Mouse (Mus musculus) heart, adult 18-20 months (tissue): ENCODE data around the gene Grid1. TPM values are rescaled to one million over a fixed set of nuclear protein-coding genes. Genes with fewer than 3 reads are reported as not detected.
A peak's percentile ranks its signal among the peaks of the same experiment; 100 is the strongest.

Experiments used
- DNase-seq, 2 experiments: peaks; one replicate each; pipeline ENCODE4 v3.0.0; 2021 to 2022; ENCODE audit warnings: mixed read lengths in 1 of 2
- total RNA-seq, 2 experiments: library from RNA; stranded (reverse); gene quantifications; 2 replicates each; pipeline ENCODE4 v1.2.3; 2021

The Grid1 gene
- total RNA-seq, 2 experiments from 2014 or later, result not detected

DNA sequence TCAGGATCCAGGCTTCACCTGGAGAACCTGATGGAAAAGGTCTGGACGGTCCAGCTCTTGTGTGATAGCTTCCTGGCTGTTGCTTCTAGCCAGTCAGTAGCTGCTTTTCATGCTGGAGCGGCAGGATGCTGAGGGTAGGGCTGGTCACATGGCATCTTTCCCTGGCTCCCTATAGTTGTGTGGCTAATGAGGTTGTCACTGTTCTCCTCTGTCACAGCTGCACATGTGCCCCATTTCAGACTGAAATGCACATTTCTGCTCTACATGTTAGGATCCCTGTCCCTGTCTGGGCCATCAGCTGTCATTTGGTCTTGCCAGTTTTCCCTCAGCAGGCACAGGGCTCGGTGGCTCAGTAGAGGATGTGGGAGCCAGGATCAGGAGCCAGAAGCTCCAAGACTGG, 17.2 kb downstream of the Grid1 start:
- DNase-seq, result no peak

DNA sequence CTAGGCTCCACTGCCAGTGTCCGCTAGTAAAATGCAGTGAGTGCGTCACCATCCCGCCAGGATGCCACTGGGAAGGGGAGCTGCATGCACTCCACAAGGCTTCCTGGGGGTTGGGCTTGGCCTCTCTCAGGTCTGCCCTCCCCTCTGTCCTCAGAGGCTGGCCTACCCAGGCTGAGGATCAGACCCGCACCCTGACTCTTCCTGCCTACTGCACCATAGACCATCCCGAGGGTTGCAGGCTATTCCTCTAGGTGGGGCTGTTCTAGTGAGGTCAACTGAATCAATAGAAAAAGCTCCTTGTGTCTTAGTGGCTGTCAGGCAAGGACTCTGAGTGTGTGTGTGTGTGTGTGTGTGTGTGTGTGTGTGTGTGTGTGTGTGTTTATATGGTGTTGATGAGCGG, 19.1 kb downstream of the Grid1 start:
- no peak for DNase-seq

GRCm38 (mm10) chr14:34839898-34840297, 20.0 kb downstream of the Grid1 start:
- no peak for DNase-seq

DNA sequence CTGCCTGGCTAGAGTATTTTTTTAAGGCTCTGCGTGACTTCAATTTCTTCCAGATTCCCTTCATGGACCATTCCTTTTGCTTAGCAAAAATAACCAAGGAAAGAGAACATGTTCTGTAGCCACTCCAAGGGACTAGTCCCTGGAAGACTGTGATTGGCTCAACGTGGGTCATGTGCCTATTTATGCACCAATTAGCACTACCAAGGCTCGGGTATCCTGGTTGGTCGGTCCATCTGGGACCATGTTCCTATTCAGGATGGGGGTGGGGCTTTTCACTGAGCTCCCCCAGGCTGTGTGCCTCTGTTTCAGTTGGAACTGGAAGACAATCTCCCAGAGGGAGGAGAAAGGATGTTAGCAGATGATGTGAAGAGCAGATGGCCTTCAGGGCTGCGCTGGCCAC, 23.7 kb downstream of the Grid1 start:
- no peak for DNase-seq

GRCm38 (mm10) chr14:34844166-34844565, 24.3 kb downstream of the Grid1 start:
- DNase-seq, result no peak

GRCm38 (mm10) chr14:34846799-34847198, 26.9 kb downstream of the Grid1 start:
- no peak for DNase-seq

DNA sequence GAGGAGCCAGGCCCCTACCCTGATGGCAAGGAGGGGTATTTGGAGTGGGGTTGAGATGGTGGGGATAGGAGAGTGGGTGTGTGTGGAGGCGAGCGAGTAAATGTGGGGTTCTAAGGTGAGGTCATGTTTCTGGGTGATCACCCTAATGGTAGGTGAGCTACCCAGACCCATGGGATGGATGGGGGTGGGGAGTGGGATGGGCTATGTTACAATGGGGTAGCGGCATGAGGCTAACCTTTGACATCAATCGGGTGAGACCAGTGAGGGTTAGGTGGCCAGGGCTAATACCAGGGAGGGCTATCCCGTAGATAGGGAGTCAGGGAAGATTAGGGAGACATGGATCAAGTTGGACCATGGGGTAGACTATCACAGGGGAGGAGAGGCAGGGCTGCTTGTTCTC, 27.7 kb downstream of the Grid1 start:
- DNase-seq, result no peak

- DNase-seq, result no peak
These were observed 41.2 kb downstream of the Grid1 start for GRCm38 (mm10) chr14:34860891-34861780.

DNA sequence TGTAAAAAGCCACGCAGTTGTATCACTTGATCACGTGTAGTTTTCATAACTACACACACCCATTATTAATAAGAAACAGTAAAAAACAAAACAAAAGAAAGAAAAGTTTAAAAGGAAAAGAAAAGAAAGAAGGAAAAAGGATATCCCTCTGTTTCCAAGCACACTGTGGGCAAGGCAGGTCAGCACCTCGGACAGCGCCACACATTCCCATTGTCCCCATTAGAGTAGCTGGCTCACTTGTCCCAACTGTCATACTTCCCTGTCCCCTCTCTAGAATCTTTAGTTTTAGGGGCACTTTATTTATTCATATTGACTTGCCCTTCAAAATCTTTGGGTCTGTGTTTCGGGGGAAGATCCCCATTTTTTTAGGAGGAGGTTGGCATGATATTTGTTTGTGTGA, 47.4 kb downstream of the Grid1 start:
- DNase-seq, result peak; percentile 5 to 58

DNA sequence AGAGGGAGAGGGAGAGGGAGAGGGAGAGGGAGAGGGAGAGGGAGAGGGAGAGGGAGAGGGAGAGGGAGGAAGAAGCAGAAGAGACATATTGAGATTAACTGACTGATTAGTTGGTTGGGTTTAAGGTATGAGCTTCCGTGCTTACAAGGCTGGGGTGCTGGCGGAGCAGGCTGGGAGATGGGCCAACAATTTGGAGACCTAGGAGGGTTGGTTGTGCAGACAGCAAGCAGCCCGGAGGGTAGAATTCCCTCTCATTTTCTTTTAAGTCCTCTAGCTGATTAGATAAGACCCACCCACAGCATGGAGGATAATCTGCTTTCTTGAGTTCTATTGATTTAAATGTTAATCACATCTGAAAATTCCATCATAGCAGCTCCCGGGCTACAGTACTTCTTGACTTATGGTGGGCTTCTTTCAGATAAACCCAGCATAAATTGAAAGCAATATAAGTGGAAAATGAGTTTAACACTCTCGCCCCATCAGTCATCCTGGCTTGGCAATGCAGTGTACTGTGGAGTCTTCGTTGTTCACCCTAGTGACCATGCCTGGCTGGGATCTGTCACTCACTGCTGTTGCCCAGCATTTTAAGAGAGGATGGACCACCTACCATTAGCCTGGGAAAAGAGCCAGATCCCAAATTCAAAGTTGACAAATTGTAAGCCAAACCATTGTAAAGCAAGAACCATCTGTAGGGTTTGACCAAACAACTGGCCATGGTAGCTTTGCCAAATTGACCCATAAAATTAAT, 48.8 kb downstream of the Grid1 start:
- DNase-seq, result no peak

DNA sequence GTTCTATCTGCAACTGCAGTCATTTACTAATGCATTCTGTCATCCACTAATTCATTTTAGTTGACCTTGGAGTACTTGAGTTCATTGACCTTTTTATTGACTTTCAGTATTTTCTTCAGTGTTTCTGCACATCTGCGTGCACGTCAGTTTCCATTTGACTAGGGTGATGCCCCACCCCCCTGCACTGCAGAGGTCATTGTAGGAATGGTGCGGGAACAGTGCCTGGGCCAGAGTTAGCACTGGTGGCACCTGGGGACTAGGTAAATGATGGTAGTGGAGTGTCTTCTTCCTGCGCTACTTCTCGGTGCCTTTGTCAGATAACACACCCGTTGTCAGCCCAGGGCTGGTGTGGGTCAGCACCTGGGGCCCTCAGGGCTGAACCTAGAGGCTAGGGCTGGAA, 60.1 kb downstream of the Grid1 start:
- no peak for DNase-seq

GRCm38 (mm10) chr14:34880431-34881421, 60.8 kb downstream of the Grid1 start:
- no peak for DNase-seq

- no peak for DNase-seq
These were observed 64.3 kb downstream of the Grid1 start for GRCm38 (mm10) chr14:34884194-34884593.

GRCm38 (mm10) chr14:34884611-34885010, 64.7 kb downstream of the Grid1 start:
- DNase-seq, result no peak

DNA sequence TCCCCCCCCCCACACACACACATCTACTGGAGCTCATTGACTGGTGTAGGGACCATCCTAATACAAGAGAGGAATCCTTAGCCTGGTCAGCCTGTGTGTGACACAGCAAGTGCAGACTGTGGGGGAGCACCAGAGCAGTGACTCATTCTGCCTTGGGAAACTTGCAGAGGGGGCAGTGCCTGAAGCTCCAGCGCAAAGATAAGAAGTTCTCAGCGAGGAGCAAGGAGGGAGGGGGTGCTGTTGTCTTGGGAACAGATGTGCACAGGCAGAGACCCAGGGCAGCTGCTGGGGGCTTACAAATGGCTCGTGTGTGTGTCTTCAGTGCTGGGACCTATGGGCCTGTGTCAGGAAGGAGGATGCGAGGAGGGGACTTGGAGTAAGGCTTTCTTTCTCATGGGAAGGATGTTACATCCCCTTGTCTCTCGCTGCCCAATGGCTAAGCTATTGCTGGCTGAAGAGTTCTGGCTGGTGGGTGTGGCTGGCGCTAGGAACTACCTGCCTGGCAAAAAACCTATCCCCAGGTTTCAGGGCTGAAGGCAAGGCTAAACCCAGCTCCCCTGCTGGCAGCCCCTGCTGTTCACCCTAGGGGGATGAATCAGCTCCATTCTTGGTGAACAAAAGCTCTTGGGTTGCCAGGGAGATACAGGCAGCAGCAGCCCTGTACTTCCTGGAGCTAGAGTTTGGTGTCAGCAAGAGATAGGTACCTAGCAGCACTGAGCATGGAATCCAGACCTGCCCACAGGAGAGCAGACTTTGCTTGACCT, 72.0 kb downstream of the Grid1 start:
- DNase-seq, result no peak

GRCm38 (mm10) chr14:34896253-34896982, 76.5 kb downstream of the Grid1 start:
- no peak for DNase-seq

- DNase-seq, result no peak
These were observed 83.9 kb downstream of the Grid1 start for GRCm38 (mm10) chr14:34903854-34904253.

- DNase-seq, result no peak
These were observed 85.8 kb downstream of the Grid1 start for GRCm38 (mm10) chr14:34905697-34906096.

GRCm38 (mm10) chr14:34908366-34908765, 88.5 kb downstream of the Grid1 start:
- no peak for DNase-seq

DNA sequence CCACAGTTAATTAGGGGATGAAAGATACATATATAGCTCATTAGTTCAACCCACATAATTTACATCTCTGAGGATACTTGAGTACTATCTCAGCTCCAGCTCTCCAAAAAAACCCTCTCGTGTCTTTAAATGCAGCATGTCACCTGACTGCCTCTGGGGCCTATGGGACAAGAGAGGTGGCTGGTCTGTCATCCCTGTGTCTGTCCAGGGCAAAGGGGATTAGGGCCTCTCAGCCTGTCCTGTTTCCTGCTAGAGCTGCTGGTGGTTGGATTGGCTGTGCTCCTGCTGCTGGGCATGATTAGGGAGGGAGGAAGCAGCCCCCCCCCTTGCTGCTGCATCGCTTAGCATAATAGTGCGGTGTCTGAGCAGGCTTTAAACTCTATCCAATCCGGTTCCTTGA, 88.9 kb downstream of the Grid1 start:
- no peak for DNase-seq

- DNase-seq, result no peak
These were observed 96.4 kb downstream of the Grid1 start for GRCm38 (mm10) chr14:34916315-34916714.
